Mouse (Mus musculus) stomach, embryonic 14.5 days (tissue): Measurements from ENCODE around the gene Gm20388. TPM values are rescaled to one million over a fixed set of nuclear protein-coding genes. Genes with fewer than 3 reads are reported as not detected.

Experiments used
- ATAC-seq: fragments of 200-750 bp; cut with Nextera tagmentation; 2 replicates; pipeline ENCODE4 v1.8.0; 2017; ENCODE audit warnings: low read depth, moderate TSS enrichment; ENCODE audit not compliant: insufficient number of reproducible peaks, insufficient read depth, low FRiP score
- H3K27ac ChIP-seq: fragments of 300-500 bp; sonication (generic); 2 replicates; pipeline ENCODE4 v1.5.1; 2014; ENCODE audit warnings: mild to moderate bottlenecking, low read length, moderate library complexity, mixed read lengths
- H3K27me3 ChIP-seq: fragments of 300-500 bp; sonication (generic); 2 replicates; pipeline ENCODE4 v1.6.1; 2014; ENCODE audit warnings: low read length, control low read depth, mixed read lengths; ENCODE audit not compliant: control insufficient read depth, insufficient read depth
- H3K36me3 ChIP-seq: fragments of 300-500 bp; sonication (generic); 2 replicates; pipeline ENCODE4 v1.6.1; 2014; ENCODE audit warnings: mild to moderate bottlenecking, control low read depth, low read length, moderate library complexity, mixed read lengths; ENCODE audit not compliant: control insufficient read depth, insufficient read depth
- H3K4me1 ChIP-seq: fragments of 300-500 bp; sonication (generic); 2 replicates; pipeline ENCODE4 v1.6.1; 2014; ENCODE audit warnings: low read length, control low read depth, mixed read lengths; ENCODE audit not compliant: control insufficient read depth, insufficient read depth
- H3K4me2 ChIP-seq: fragments of 300-500 bp; sonication (generic); replicated peaks from 2 replicates; pipeline ENCODE4 v1.6.1; 2014; ENCODE audit warnings: low read depth, low read length, control low read depth
- H3K4me3 ChIP-seq: fragments of 300-500 bp; sonication (generic); 2 replicates; pipeline ENCODE4 v1.5.1; 2014; ENCODE audit warnings: low read depth, low read length, control low read depth
- H3K9ac ChIP-seq: fragments of 300-500 bp; sonication (generic); replicated peaks from 2 replicates; pipeline ENCODE4 v1.6.1; 2014; ENCODE audit warnings: low read depth, mild to moderate bottlenecking, control low read depth, low read length, moderate library complexity, mixed read lengths
- H3K9me3 ChIP-seq: fragments of 300-500 bp; sonication (generic); 2 replicates; pipeline ENCODE4 v1.6.1; 2016; ENCODE audit warnings: low read depth, low read length, control low read depth; ENCODE audit not compliant: control insufficient read depth
- WGBS: fragments of 180-500 bp; shearing (Covaris S2); extraction: QIAGEN DNeasy Blood & Tissue Kit; methylation state at CpG from one replicate; pipeline ENCODE4 v1.1.7; 2014; 5-methylcytosine and 5-hydroxymethylcytosine counted together
- polyA plus RNA-seq: library from polyadenylated mRNA; unstranded; fragments of >200 nt; fragmentation: Nextera tagmentation; extraction: Ambion mirVana; gene quantifications from 2 replicates; pipeline ENCODE4 v1.2.1, GENCODE M21; 2014

The Gm20388 gene
- polyA plus RNA-seq, 1 experiment from 2014 or later, result 11.4 TPM

GRCm38 (mm10) chr8:123134149-123134713, 3223.6 kb downstream of the Gm20388 start:
- no peaks in the 10 kb centered on the region for H3K27me3 ChIP-seq
- H3K4me2 ChIP-seq, result no peak overlapping the region
- no peak overlapping the region for H3K9ac ChIP-seq
- H3K9me3 ChIP-seq, result 0 out of 2 replicates have a peak, but pooled peaks cover 3% of the 10 kb centered on the region
- no peak overlapping the region for H3K4me3 ChIP-seq
- ATAC-seq, result no peak
- H3K27ac ChIP-seq, result no peak overlapping the region
- H3K36me3 ChIP-seq, result no peaks in the 10 kb centered on the region
- H3K4me1 ChIP-seq, result peaks cover 29% of the 10 kb centered on the region
- WGBS, result 88% methylated on average over 11 of the region's 11 CpGs

- H3K9ac ChIP-seq, result no peak overlapping the region
- WGBS, result 18% methylated on average over 7 of the region's 7 CpGs
Observed at GRCm38 (mm10) chr8:123135406-123135805, 3224.8 kb downstream of the Gm20388 start.

GRCm38 (mm10) chr8:123135806-123136205, 3225.2 kb downstream of the Gm20388 start:
- no peaks in the 10 kb centered on the region for H3K27me3 ChIP-seq
- no peak for ATAC-seq
- H3K36me3 ChIP-seq, result no peaks in the 10 kb centered on the region
- no peak overlapping the region for H3K4me2 ChIP-seq
- peaks cover 29% of the 10 kb centered on the region for H3K4me1 ChIP-seq
- no peak overlapping the region for H3K9ac ChIP-seq
- no peak overlapping the region for H3K4me3 ChIP-seq
- WGBS, result 50% methylated on average over 9 of the region's 9 CpGs
- 0 out of 2 replicates have a peak, but pooled peaks cover 3% of the 10 kb centered on the region for H3K9me3 ChIP-seq
- peak overlapping the region; percentile 24; the same call in 1 of the 2 replicates for H3K27ac ChIP-seq

More at GRCm38 (mm10) chr8:123135406-123135805, 3224.8 kb downstream of the Gm20388 start:
- peak overlapping the region; percentile 24; the same call in 1 of the 2 replicates for H3K27ac ChIP-seq
- peaks cover 29% of the 10 kb centered on the region for H3K4me1 ChIP-seq
- H3K4me2 ChIP-seq, result no peak overlapping the region
- H3K36me3 ChIP-seq, result no peaks in the 10 kb centered on the region
- ATAC-seq, result no peak
- no peak overlapping the region for H3K4me3 ChIP-seq
- H3K9me3 ChIP-seq, result 0 out of 2 replicates have a peak, but pooled peaks cover 3% of the 10 kb centered on the region
- H3K27me3 ChIP-seq, result no peaks in the 10 kb centered on the region

GRCm38 (mm10) chr8:123136287-123136686, 3225.6 kb downstream of the Gm20388 start:
- H3K27me3 ChIP-seq, result no peaks in the 10 kb centered on the region
- H3K36me3 ChIP-seq, result no peaks in the 10 kb centered on the region
- no peak overlapping the region for H3K9ac ChIP-seq
- 69% methylated on average over 9 of the region's 9 CpGs for WGBS
- H3K4me1 ChIP-seq, result peaks cover 29% of the 10 kb centered on the region
- 0 out of 2 replicates have a peak overlapping the region, but pooled peaks have one; percentile 33 for H3K27ac ChIP-seq
- no peak overlapping the region for H3K4me2 ChIP-seq
- no peak overlapping the region for H3K4me3 ChIP-seq
- 0 out of 2 replicates have a peak, but pooled peaks cover 3% of the 10 kb centered on the region for H3K9me3 ChIP-seq
- ATAC-seq, result no peak

GRCm38 (mm10) chr8:123137645-123138077, 3227.0 kb downstream of the Gm20388 start:
- peak overlapping the region; percentile 92 for H3K27ac ChIP-seq
- ATAC-seq, result peak; percentile 92
- no peaks in the 10 kb centered on the region for H3K27me3 ChIP-seq
- no peak overlapping the region for H3K4me2 ChIP-seq
- H3K4me3 ChIP-seq, result no peak overlapping the region
- H3K4me1 ChIP-seq, result peaks cover 32% of the 10 kb centered on the region
- 3% methylated on average over 2 of the region's 2 CpGs for WGBS
- H3K9me3 ChIP-seq, result 0 out of 2 replicates have a peak, but pooled peaks cover 3% of the 10 kb centered on the region
- no peaks in the 10 kb centered on the region for H3K36me3 ChIP-seq
- H3K9ac ChIP-seq, result no peak overlapping the region

GRCm38 (mm10) chr8:123138741-123139140, 3228.1 kb downstream of the Gm20388 start:
- Histone ChIP-seq H3K27ac (no peak overlapping the region), H3K36me3 (no peaks in the 10 kb centered on the region), H3K9ac (no peak overlapping the region), H3K27me3 (no peaks in the 10 kb centered on the region), H3K4me1 (peaks cover 32% of the 10 kb centered on the region), H3K4me3 (no peak overlapping the region), H3K4me2 (no peak overlapping the region), H3K9me3 (no peaks in the 10 kb centered on the region)
- WGBS, result 51% methylated on average over 4 of the region's 4 CpGs
- no peak for ATAC-seq

- WGBS, result 61% methylated on average over 14 of the region's 14 CpGs
- no peak for ATAC-seq
Observed at GRCm38 (mm10) chr8:123141741-123142462, 3231.3 kb downstream of the Gm20388 start.

GRCm38 (mm10) chr8:123145279-123145678, 3234.6 kb downstream of the Gm20388 start:
- Histone ChIP-seq H3K9ac (no peak overlapping the region), H3K4me1 (0 out of 2 replicates have a peak, but pooled peaks cover 8% of the 10 kb centered on the region), H3K27ac (no peak overlapping the region; the same call in 1 of the 2 replicates), H3K4me3 (no peak overlapping the region), H3K4me2 (no peak overlapping the region), H3K36me3 (no peaks in the 10 kb centered on the region), H3K9me3 (no peaks in the 10 kb centered on the region), H3K27me3 (no peaks in the 10 kb centered on the region)
- no peak for ATAC-seq
- WGBS, result 51% methylated on average over 6 of the region's 6 CpGs

More at GRCm38 (mm10) chr8:123141741-123142462, 3231.3 kb downstream of the Gm20388 start:
- H3K27ac ChIP-seq, result peak overlapping the region; percentile 86
- H3K4me2 ChIP-seq, result no peak overlapping the region
- no peaks in the 10 kb centered on the region for H3K27me3 ChIP-seq
- peaks cover 23% of the 10 kb centered on the region; the same call in 1 of the 2 replicates for H3K4me1 ChIP-seq
- no peak overlapping the region for H3K9ac ChIP-seq
- H3K9me3 ChIP-seq, result no peaks in the 10 kb centered on the region
- no peak overlapping the region for H3K4me3 ChIP-seq
- no peaks in the 10 kb centered on the region for H3K36me3 ChIP-seq
